ENCODE assay signal across 8 mouse cellular contexts in the genomic region with DNA sequence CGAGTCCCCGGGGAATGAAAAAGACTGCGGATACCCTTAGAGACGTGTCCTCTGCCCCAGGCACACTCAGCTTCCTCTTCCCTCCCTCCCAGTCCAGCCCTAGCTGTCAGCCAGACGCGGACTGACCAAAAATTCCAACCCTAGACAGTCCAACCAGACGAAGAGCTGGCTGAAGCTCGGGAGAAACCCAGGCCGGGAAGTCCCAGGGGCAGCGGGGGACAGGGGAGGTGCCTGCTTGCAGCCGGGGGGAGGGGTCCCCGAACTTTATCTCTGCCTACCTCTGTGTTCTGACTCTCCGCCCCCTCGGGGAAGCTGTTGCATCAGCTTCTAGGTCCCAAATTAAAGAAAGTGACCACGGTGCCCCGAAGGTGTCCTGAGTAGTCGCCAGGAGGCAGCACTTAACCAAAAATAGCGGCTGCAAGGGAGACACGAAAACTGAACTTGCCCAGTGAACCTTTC. TPM values are rescaled to one million over a fixed set of nuclear protein-coding genes. Genes with fewer than 3 reads are reported as not detected.
A peak's percentile ranks its signal among the peaks of the same experiment; 100 is the strongest.
DNase-seq lines count a peak whose midpoint lies in the region; ATAC-seq and TF ChIP-seq lines count a peak whose summit lies in the region.

Slc7a7 (minus strand) TSS at position 158 of the 459 bp plus-strand sequence.

- peaks cover 4% of the 10 kb centered on the region; the same call in 1 of the 2 replicates for H3K4me1 ChIP-seq in spleen, adult 2 months (ENCODE audit: control insufficient read depth, insufficient read depth, insufficient read length)
- peaks cover 31% of the 10 kb centered on the region for H3K4me1 ChIP-seq in embryonic facial prominence, embryonic 13.5 days

- H3K9ac ChIP-seq in embryonic facial prominence, embryonic 13.5 days = peak within 1 kb of the TSS; percentile 40; the same call in 1 of the 2 replicates

- TF ChIP-seq POLR2A in spleen, adult 2 months (IDR thresholded peaks at IDR 0.05; ENCODE audit: low read depth, low read length) = no peak

- H3K4me2 ChIP-seq in embryonic facial prominence, embryonic 13.5 days = peak within 1 kb of the TSS; percentile 39

- H3K9me3 ChIP-seq in embryonic facial prominence, embryonic 13.5 days = no peaks in the 10 kb centered on the region; the same call in 1 of the 2 replicates

- TF ChIP-seq CTCF in spleen, adult 2 months (IDR thresholded peaks at IDR 0.05; ENCODE audit: extremely low read depth, insufficient read depth, insufficient read length, insufficient replicate concordance) = no peak

- H3K36me3 ChIP-seq in spleen, adult 2 months (ENCODE audit: control insufficient read depth, insufficient read depth, low read length) = no peaks in the 10 kb centered on the region
- no peaks in the 10 kb centered on the region for H3K36me3 ChIP-seq in embryonic facial prominence, embryonic 13.5 days

- 50% methylated on average over 19 of the region's 19 CpGs for WGBS in spleen, adult 2 months
- 4% methylated on average over 19 of the region's 19 CpGs for WGBS in embryonic facial prominence, embryonic 13.5 days

- no peak for ATAC-seq in embryonic facial prominence, embryonic 13.5 days (ENCODE audit: insufficient number of reproducible peaks, insufficient read depth, low FRiP score, low TSS enrichment, low read depth)
- peak; percentile 53 for ATAC-seq in megakaryocyte progenitor cell, adult 5-6 weeks (replicated peaks; ENCODE audit: poor library complexity)

- no peaks in the 10 kb centered on the region for H3K27me3 ChIP-seq in spleen, adult 2 months (ENCODE audit: control insufficient read depth, insufficient read depth, low read length)
- peaks cover 29% of the 10 kb centered on the region for H3K27me3 ChIP-seq in embryonic facial prominence, embryonic 13.5 days

- DNase-seq in spleen, adult 2 months (ENCODE audit: low read depth in 1 of 2, low spot score in 2 of 2) = no peak
- DNase-seq in spleen, adult 12 weeks (ENCODE audit: low spot score) = no peak
- peak; percentile 65 for DNase-seq in kidney, postnatal 10 days
- no peak for DNase-seq in right cerebral cortex, adult 18-20 months
- no peak for DNase-seq in gastrocnemius, postnatal 10 days
- no peak for DNase-seq in urinary bladder, postnatal 36 days (ENCODE audit: low spot score in 2 of 2)

- no peak within 1 kb of the TSS for H3K27ac ChIP-seq in spleen, adult 2 months (ENCODE audit: insufficient read depth, low read length)
- H3K27ac ChIP-seq in embryonic facial prominence, embryonic 13.5 days = no peak within 1 kb of the TSS

- peak within 1 kb of the TSS; percentile 11; the same call in 1 of the 2 replicates for H3K4me3 ChIP-seq in spleen, adult 2 months (ENCODE audit: extremely low read depth, insufficient read depth, insufficient read length)
- H3K4me3 ChIP-seq in embryonic facial prominence, embryonic 13.5 days = peak within 1 kb of the TSS; percentile 20

RNA-seq across cellular contexts. Expression of gene Slc7a7, which starts in this region (rescaled TPM):
- polyA plus RNA-seq in spleen, adult 2 months (2012; rRNA removed) = 24.6 and 31.2 TPM in 2 replicates
- polyA plus RNA-seq in embryonic facial prominence, embryonic 13.5 days (2015; fragmentation: Nextera tagmentation; extraction: Ambion mirVana) = 4.5 and 6.2 TPM in 2 replicates
- 2.7 and 3.5 TPM in 2 replicates for total RNA-seq in megakaryocyte progenitor cell, adult 5-6 weeks (2015)
- 5.4 and 6.4 TPM in 2 replicates for total RNA-seq in megakaryocyte progenitor cell, adult 5-6 weeks (2017)
- total RNA-seq in gastrocnemius, postnatal 10 days (2021) = 1 to 10 TPM; 3.1 to 5.5 TPM
